Mouse (Mus musculus): ENCODE data around the gene Nrip1.
A peak's percentile ranks its signal among the peaks of the same experiment; 100 is the strongest.

Gene Nrip1

DNA sequence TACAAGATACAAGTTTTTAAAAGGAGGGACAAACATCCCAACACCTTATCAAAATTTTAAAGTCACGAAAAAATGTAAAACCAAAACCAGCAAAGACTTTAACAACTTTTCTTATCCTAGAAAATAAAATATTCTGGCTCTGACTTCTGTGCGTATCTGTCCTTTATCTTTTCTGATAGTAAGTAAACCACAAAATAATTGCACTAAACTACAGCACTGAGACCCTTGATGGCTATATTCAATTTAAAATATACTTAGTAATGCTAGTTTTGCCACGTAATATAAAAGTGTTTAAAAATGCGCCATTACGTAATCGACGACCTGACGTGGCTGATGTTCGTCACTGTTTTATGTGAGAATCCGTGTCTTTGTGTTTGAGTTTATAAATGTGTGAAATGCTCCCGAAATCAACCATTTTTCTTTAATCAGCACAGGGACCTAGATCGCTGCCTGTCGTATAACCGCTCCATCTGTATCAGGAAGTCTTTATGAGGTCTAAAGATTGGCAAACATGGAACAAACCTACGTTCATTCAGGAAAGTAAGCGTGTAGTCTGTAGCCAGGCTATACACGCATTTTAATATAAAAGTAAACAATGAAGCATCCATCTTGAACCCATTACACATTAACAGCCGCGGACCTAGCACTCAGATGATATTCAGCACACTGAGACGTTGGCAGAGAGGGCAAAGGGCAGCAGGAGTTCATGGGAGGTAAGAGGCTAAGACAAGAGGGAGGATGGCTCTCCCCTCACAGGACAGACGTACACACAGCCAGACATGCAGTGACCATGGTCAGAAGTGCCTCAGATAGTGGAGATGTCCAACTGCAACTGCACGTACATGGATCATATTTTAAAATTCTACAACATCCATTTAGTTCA, 56.4 kb downstream of the Nrip1 start:
- DNase-seq (ENCODE audit: low read depth): no peak

DNA sequence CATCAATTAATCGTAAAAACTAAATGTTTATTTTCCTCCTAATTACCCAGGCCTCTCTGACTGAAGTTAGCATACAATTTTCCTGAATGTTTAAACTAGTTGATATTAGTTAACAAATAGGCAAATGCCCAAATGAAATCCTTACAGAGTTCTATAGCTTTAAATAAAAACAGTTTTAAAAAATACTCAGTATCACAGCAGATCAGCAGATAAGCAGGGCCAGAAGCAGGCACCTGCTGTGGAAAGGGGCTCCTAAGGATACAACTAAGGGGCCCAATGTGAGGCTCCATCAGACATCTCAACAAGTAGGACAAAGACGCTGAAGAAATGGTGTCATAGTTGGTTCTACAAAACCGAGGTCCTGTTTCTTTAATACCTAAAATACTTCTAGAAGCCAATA, 58.0 kb downstream of the Nrip1 start:
- no peak for DNase-seq (ENCODE audit: low read depth)

DNA sequence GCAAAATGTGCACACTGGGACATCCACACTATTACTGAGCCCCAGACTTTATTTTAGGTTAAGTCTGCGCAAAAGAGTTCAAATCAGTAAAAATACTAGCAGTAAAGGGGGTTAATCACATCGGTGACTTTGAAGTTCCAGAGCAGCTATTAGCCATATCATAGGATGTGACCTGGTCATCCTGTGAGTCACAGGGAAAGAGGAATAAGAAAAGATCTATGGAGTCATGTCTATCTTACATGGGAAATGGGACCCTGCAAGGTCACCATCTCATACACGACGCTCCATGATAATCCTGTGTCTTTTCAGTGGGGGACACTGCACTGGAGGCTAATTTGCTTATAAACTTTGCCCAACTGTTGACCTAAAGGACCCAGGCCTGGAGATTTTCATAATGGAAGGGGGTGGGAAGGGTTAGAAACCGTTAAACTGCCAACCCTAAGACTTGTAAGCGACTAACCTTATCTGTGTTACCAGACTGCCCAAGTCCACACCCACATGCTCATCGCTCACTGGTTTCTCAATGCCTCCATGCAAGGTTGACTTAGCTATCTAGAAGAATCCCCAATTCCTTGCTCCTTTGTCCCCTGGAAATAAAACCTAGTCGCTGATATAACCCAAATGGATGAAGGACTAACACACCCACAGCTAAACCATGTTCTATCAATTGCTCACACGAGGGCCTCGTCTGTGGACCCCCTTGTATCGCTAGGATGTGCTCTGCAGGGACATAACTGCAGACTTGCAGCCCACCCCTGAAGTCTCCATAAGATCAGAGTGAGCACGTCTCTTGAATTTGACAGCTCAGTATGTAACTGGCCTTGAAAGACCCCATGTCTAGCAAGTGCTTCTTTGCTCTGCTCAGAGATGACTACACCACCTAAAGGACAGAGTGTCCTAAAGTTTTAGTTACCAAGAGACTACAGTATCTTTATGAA, 59.3 kb downstream of the Nrip1 start:
- peak; percentile 76 for DNase-seq (ENCODE audit: low read depth)

DNA sequence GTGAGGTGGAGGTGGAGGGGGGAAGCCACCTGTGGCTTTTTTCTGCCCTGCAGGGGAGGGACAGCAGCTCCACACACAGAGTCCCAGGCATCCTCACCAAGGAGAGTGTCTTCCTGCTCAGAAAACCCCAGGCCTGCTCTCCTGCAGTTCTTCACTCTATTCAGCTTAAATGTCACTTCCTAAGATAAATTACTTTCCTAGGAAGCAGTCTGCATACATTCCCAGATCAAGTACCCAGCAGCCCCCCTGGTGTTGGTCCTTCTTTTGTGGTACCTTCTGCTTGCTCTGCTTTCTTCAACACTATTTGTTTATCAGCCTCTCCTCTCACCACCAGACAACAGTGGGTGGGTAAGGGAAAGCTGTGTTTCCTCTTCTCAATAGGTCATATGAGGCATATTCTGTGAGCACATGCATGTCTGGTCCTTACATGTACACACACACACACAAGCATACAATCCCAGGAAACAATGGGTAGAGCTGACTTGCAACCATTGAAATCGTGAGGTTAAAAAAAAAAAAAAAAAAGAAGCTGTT, 60.7 kb downstream of the Nrip1 start:
- no peak for DNase-seq (ENCODE audit: low read depth)

DNA sequence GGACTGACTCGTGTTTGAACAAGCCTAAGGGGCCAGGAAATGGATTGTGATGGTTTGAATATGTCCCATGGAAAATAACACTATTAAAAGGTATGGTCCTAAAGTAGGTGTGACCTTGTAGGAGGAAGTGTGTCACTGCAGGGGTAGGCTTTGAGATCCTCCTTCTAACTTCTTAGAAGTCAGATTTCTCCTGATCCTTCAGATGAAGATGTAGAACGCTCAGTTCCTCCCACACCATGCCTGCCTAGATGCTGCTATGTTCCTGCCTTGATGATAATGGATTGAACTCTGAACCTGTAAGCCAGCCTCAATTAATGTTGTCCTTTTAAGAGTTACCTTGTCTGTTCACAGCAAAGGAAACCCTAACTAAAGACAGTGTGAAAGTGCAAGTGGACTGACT, 62.8 kb downstream of the Nrip1 start:
- no peak for DNase-seq (ENCODE audit: low read depth)

DNA sequence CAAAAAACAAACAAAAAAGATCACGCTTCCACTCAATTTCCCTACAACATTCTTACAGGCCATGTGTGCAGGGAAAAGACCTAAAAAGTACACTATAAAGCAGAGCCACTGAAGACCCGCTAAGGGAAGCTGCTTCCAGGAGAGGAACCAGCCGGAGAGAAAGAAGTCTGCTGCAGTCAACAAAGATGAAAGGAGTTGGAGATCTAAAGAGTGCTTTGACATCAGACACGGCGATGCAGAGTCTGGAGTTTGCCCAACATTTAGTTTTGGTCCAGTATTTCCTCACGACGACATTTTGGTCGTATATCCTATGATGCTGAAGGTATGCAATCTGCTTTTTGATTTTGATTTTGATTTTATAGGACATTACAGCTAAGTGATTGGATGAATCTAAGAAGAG, 63.3 kb downstream of the Nrip1 start:
- DNase-seq (ENCODE audit: low read depth): no peak

DNA sequence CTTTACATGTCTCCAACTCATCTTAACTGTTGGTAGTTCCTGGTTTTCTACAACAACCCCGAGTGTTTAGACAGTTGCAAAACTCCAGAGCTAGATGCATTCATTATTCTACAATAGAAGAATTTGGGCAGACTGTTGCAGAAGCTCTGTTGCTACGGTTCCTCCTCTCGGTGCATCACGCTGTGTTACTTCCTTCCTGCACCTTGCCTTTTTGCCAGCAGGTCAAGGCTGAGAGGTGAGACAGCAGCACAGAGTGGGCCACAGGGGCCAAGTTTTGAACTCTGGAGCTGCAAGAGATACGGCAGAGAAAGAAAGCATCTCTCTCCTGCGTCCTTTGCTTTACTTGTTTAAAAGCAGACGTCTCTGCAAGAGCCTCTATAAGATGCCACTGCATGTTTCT, 64.3 kb downstream of the Nrip1 start:
- DNase-seq (ENCODE audit: low read depth): no peak

DNA sequence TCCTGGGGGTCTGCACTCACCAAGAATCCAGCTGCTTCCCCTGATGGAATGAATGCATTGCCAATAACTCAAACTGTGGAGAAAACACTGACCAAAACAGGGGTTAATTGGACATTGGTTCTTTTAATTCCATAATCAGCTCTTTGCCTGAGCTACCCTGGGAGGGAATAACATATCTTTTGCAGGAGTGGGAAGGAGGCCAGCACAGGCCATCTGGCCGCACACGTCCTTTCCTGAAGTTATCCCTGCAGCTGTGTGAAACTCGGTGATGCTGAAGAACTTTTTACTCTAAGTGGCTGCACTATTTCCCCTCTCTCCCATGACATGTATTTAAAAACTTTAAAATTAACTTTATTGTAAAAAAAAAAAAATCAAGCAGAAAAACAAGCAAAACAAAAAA, 66.6 kb downstream of the Nrip1 start:
- no peak for DNase-seq (ENCODE audit: low read depth)

DNA sequence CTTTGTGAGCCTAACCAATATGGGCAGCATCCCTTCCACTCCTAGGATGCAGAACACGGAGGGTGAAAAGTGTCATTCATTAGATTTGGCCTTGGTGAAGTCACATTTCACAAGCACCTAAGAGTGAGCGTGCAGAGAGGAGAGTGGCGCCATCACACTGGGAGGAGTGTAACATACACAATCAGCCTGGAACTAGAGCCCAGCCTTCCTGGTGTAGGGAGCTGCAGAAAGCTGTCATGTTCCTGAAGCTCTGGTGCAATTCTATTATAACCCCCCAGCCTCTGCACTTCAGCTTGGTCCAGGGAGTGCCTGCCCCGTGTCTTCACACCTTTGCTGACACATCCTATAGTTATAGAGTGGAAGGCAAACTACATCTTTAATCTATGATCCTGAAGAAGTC, 67.2 kb downstream of the Nrip1 start:
- DNase-seq (ENCODE audit: low read depth): no peak

DNA sequence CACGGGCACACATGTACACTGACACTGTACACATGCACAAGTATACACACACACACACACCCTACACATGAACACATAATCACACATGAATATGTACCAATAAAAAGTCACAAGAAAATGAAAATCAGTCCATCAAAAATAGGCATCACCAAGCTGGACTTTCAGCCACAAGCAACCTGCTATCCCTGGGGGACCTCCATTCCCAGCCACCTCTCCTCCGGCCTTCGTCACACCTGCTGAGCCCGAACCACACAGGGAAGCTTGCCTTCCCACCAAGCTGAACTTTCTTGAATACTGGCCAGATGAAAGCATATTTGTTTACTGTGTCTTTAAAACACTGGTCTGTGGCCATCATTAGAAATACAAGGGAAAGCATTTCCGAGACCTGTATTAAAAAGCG, 70.2 kb downstream of the Nrip1 start:
- no peak for DNase-seq (ENCODE audit: low read depth)

DNA sequence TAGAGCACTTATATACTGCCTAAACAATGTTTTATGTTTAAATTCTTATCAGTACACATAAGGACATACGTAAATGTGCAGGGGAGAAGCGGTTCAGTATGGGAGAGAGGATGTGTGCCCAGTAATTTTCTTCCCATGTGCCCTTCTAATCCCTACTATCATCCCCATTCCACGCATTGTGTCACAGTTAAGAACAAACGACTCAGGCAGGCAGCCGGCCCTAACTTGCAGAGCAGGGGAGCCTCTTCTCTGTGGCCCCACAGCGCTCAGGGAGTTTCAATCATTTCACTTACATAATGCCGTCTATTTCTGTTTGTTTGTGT, 71.9 kb downstream of the Nrip1 start:
- DNase-seq (ENCODE audit: low read depth): no peak

DNA sequence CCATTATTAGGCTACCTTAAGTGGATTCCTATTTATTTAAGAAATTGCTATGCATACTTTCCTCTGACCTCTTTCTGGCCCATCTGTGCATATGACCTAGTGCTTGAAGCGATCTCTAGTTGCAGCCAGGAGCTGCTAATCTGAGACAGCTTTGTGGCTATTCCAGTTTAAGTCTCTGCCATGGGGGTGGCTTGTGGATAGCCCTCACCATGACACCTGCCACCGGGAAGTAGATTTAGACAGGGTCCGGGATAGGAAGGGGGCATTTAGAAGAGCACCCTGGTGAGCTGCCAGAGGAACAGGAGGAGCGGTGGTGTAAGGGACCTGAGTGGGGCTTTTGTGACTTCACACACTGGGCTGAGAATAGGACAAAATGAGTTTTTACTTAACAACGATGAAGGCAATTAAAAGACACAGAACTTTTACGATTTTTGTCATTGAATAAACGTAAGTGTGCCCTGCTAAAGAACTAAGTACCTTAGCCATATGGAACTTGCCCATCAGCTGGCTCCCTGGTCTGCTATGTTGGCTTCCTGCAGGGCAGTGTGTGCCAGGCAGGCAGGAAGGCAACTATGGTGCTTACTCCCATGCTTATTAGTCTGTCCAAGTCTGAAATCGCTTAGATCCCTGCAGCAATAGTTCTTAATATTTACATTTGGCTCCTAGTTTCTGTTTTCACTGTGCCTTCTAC, 72.4 kb downstream of the Nrip1 start:
- DNase-seq (ENCODE audit: low read depth): no peak

DNA sequence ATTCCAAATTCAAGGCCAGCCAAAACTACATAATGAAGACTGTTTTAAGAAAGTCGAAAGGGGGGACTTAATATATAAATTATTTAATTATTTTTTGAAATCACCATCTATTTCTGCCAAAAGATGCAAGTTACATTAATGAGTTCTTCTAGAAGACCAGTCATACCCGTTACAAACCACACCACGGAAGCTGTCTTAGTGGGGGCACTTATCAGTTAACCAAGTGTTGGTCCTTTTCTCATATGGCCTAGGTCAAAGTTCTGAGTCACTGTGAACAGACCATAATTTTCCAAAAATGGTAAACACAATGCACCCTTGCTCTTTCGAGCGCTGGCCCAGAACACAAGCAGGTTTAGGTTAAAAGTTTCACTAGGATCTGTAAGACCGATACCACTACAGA, 73.2 kb downstream of the Nrip1 start:
- no peak for DNase-seq (ENCODE audit: low read depth)

DNA sequence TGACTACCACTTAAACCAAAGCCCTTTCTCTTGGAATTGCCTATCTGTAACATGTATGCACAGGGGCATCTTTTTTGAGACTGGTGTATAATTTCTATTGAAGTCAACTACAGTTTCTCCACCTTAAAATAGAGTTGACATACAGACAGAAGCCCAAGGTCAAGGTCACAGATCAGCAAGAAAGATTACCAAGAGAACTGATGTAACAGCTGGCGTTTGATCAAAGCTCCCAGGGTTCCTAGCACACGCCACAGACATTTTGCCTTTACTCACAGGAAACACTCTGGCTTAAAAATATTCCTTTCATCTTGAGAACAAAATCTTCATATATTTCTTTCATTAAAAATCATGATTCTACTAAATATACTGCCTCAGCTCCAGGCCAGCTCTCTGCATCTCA, 74.1 kb downstream of the Nrip1 start:
- DNase-seq (ENCODE audit: low read depth): no peak

DNA sequence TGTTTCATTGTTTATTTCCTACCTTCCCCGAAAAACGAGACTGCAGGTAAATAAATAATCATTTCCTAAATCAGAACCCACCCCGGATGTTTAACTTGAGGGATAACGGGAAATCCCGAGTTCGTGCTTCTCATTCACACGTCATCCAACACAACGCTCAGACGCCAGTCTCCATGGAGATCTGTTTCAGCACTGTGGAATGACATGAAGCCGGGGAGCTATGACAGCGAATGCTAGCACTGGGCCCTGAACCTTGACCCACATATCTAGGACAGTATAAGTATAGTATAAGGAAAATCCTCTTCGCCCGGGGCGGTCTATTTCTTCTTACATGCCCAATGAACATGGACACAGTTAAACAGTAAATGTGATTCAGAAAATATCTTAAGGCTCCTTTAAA, 78.3 kb downstream of the Nrip1 start:
- DNase-seq (ENCODE audit: low read depth): no peak

DNA sequence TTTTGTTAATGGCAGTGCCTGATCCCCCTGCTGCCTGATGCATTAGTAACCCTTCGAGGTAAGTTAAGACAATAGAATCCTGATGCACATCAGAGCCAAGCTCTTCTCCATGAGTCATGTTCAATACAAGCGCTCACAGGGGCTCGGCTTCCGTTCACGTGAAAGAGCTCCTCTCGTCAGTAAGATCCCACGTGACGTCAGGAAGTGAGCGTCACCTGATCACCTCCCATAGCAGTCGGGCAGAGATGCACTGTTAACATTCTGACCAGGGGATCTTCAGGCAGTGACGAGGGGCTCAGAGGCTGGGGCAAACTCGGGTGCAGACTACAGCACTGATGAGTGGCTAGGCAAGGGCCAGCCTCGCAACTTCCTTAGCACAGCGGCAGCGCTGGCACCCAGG, 79.1 kb downstream of the Nrip1 start:
- no peak for DNase-seq (ENCODE audit: low read depth)

DNA sequence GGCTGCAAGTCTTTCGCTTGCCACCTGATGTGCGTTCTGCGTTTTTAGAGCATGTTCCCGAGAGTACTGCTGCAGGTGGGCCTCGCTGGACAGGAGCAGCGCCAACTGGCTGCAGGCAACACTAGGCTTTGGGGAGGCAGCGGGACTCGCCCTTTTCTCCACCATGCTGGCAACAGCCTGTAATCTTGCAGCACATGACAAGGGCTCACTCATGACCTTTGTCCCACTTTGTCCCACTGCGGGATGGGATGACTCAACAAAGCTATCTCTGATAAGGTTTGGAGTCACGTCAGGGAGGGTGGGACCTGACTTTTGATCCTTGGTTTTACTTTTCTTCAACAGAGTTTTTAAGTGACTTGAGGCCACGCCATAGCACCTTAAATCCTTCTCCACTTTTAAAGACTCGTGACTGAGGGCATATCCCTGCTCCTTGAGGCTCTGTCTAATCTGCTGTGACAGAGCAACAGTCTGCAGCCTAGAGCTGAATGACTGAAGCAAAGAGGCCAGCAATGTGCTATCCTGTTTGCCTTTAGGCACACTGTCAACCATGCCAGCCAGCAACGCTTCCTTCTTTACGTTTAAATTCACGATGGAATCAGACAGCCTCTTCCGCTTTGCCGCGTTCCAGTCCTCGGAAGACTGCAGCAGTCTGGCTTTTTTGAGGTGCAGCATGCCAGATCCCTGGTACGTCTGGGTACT, 79.7 kb downstream of the Nrip1 start:
- peak; percentile 74 for DNase-seq (ENCODE audit: low read depth)

DNA sequence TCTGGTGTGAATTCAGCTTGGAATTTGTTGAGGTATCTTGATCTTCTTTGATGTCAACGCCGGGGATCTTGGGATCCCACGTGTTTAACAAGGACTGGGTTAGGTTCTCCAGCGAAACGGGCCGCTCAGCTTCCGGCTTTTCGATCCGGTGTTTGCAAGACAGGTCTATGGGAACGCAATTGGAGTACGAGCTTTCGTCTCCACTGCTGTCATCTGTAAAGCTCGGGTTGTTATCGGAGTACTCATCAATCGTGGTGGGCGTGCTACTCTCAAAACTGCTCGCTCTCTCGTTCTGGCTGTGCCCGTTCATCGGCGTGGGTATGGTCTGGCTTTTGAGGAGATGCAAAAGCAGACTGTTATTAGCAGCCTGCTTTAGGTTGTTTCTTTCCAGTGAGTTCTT, 80.5 kb downstream of the Nrip1 start:
- DNase-seq (ENCODE audit: low read depth): no peak

DNA sequence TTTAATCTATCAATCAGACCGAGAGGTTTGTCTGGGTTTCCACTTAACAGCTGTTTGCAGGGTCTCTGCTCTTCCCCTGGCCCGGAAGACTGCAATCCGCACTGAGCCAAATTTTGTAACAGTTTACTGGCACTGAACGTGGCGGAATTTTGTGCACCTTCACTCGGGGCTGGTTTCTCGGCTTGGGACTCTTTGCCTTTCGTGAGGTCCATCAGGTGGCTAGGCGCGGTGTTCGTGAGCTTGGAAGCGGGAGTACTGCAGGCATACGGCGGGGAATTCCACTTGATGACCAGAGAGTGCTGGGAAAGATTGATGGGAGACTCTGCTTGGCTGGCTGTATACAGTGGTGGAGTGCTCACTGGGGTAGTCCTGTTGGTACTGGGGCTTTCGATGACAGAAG, 81.0 kb downstream of the Nrip1 start:
- DNase-seq (ENCODE audit: low read depth): no peak

DNA sequence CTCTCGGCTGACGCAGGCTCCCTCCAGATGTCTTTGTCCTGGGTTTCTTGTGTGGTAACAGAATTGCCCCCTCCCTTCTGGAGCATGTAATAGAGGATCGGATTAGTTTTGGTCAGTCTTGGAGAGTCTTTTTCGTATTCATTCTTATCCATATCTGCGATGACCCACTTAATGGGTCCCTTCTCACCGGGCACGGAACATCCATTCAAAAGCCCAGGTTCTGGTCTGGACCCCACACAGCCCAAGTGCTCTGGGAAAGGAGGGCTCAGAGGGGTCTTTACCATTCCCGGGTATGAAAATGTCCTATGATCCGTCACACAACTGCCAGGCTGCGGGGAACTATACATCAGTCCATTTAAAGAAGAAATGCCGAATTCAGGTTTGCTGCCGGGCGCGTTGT, 82.3 kb downstream of the Nrip1 start:
- DNase-seq (ENCODE audit: low read depth): no peak

DNA sequence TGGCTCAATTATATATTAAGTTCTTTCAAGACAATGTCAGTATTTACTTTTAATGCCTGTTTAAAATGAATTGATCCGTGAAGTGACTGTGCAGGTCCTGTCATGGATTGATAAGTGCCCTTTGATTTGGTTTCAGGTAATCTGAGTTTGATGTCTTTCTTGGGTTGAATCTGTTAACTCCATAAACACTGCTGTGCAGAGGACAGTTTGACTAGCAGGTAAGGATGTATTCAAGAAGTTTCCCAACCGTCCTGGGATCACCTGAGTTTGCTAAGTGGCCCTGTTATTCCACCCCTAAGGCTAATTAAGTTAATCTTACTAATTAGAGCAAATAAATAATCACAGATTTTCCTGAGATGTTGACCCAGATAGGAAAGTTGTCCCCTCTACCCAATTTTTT, 84.1 kb downstream of the Nrip1 start:
- DNase-seq (ENCODE audit: low read depth): no peak

DNA sequence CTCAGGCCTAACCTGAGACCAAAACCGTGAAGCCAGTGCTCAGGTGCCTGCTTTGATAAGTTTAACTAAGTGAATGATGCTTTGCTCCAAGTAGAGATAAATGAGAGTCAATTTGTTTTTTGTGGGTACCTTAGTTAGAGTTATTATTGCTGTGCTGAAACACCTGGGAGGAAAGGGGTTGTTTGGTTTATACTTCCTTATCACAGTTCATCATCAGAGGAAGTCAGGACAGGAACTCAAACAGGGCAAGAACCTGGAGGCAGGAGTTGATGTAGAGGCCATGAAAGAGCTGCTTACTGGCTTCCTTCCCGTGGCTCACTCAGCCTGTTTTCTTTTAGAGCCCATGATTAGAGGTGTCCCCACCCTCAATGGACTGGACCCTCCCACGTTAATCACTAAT, 89.8 kb downstream of the Nrip1 start:
- no peak for DNase-seq (ENCODE audit: low read depth)

Measured in c-Kit-positive CD71-positive TER-119-negative erythroid progenitor cells, embryonic 14.5 days (primary cell).